Mouse (Mus musculus) liver, embryonic 11.5 days (tissue): ENCODE measurements around the gene Patj. TPM values are rescaled to one million over a fixed set of nuclear protein-coding genes. Genes with fewer than 3 reads are reported as not detected.

Source experiments
- ATAC-seq: fragments of 200-750 bp; cut with Nextera tagmentation; replicated peaks from 2 replicates; pipeline ENCODE4 v1.8.0; 2017; ENCODE audit warnings: moderate number of reproducible peaks, mild to moderate bottlenecking, moderate TSS enrichment, moderate library complexity; ENCODE audit not compliant: low FRiP score
- DNase-seq: peaks from one replicate; pipeline ENCODE4 v3.0.0-alpha.2; 2017; ENCODE audit warnings: low spot score
- H3K27ac ChIP-seq: fragments of 300-500 bp; sonication (generic); 2 replicates; pipeline ENCODE4 v1.5.1; 2014; ENCODE audit warnings: mild to moderate bottlenecking, low read depth, low read length, control low read depth
- H3K27me3 ChIP-seq: fragments of 300-500 bp; sonication (generic); replicated peaks from 2 replicates; pipeline ENCODE4 v1.6.1; 2014; ENCODE audit warnings: low read length, mixed read lengths; ENCODE audit not compliant: control insufficient read depth, insufficient read depth
- H3K36me3 ChIP-seq: fragments of 300-500 bp; sonication (generic); 2 replicates; pipeline ENCODE4 v1.6.1; 2014; ENCODE audit warnings: mild to moderate bottlenecking, low read length, moderate library complexity, mixed read lengths; ENCODE audit not compliant: control insufficient read depth, insufficient read depth
- H3K4me1 ChIP-seq: fragments of 300-500 bp; sonication (generic); replicated peaks from 2 replicates; pipeline ENCODE4 v1.6.1; 2014; ENCODE audit warnings: low read length, mixed read lengths; ENCODE audit not compliant: control insufficient read depth, insufficient read depth
- H3K4me2 ChIP-seq: fragments of 300-500 bp; sonication (generic); 2 replicates; pipeline ENCODE4 v1.6.1; 2014; ENCODE audit warnings: mild to moderate bottlenecking, control low read depth, moderate library complexity
- H3K4me3 ChIP-seq: fragments of 300-500 bp; sonication (generic); 2 replicates; pipeline ENCODE4 v1.5.1; 2014; ENCODE audit warnings: low read depth, low read length, control low read depth
- H3K9ac ChIP-seq: fragments of 300-500 bp; sonication (generic); 2 replicates; pipeline ENCODE4 v1.6.1; 2014; ENCODE audit warnings: low read depth, low read length, control low read depth
- H3K9me3 ChIP-seq: fragments of 300-500 bp; sonication (generic); 2 replicates; pipeline ENCODE4 v1.6.1; 2016; ENCODE audit warnings: low read length, inconsistent platforms, mixed read lengths; ENCODE audit not compliant: control insufficient read depth
- WGBS: fragments of 180-500 bp; shearing (Covaris S2); extraction: QIAGEN DNeasy Blood & Tissue Kit; methylation state at CpG from one replicate; pipeline ENCODE4 v1.1.7; 2014; 5-methylcytosine and 5-hydroxymethylcytosine counted together
- polyA plus RNA-seq: library from polyadenylated mRNA; unstranded; fragments of >200 nt; fragmentation: Nextera tagmentation; extraction: Ambion mirVana; gene quantifications from 2 replicates; pipeline ENCODE4 v1.2.1, GENCODE M21; 2014

The Patj gene
- polyA plus RNA-seq = 4.9 and 5.7 TPM in 2 replicates

DNA sequence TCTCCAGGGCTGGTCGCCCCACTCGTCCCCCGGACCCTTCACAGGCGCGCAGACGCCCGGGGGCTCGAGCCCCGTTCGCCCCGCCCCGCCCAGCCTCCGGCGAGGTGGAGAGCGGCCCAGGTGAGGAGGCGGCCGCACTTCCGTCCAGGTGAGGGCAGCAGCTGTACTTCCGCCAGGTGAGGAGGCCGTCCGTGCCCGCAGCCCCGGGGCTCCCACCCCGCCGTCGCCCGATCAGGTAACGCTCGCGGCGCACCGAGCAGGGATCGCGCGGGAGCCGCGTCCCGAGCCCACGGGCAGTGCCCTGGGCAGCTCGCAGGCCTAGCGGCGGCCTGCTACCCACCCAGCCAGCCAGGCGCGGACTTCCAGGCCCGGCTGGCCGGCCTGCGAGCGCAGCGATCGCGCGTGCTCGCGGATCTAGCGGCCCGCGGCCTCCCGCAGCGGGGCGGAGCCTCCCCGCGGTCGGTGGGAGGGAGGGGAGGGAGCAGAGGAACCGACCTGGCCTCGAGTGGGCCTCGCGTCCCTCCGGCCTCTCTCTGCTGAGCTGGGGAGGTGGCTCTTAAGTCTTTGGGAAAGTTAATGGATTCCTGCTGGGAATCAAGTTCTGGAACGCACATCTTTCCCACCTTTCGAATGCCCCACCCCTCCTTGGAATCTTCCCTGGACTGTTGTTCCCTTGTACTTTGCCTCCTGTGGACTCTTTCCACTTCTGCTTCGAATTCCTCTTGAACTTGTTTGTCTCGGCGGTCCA lies at the start of gene Patj:
Gene Patj (plus strand): TSS at position 96 of the 748 bp plus-strand sequence.
- no peaks in the 10 kb centered on the region for H3K27me3 ChIP-seq
- no peak within 1 kb of the TSS for H3K27ac ChIP-seq
- H3K9ac ChIP-seq = peak within 1 kb of the TSS; percentile 74
- H3K4me3 ChIP-seq = peak within 1 kb of the TSS; percentile 76
- no peaks in the 10 kb centered on the region for H3K9me3 ChIP-seq
- DNase-seq = peak; percentile 60
- 2% methylated on average over 62 of the region's 73 CpGs for WGBS
- H3K36me3 ChIP-seq = no peaks in the 10 kb centered on the region
- peak; percentile 63; the same call in 1 of the 2 replicates for ATAC-seq
- peak within 1 kb of the TSS; percentile 97 for H3K4me2 ChIP-seq
- H3K4me1 ChIP-seq = no peaks in the 10 kb centered on the region

DNA sequence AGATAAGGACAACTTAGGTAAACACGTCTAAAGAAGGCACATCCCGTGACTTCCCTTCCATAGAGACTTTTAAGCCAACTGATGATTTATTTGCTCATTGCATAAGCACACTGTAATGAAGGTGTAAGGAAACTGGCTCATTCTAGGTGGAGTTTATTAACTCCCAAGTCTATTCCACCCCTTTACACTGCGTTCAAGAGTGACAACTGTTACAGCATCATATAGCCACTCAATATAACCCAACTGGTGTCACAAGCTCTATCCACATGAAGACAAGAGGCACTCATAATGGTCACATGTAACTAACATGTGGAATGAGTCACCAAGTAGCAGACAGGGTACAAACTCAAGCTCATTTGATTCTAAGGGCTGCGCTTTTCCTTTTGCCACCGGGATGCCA lies 47.0 kb upstream of the Patj start:
- no peak overlapping the region for H3K4me2 ChIP-seq
- no peak for ATAC-seq
- whole genome bisulfite sequencing = 68% methylated on average over 5 of the region's 5 CpGs
- no peaks in the 10 kb centered on the region for H3K36me3 ChIP-seq
- H3K9me3 ChIP-seq = no peaks in the 10 kb centered on the region
- no peak for DNase-seq
- H3K9ac ChIP-seq = no peak overlapping the region
- no peak overlapping the region for H3K27ac ChIP-seq
- no peaks in the 10 kb centered on the region for H3K27me3 ChIP-seq
- H3K4me1 ChIP-seq = no peaks in the 10 kb centered on the region
- no peak overlapping the region for H3K4me3 ChIP-seq

DNA sequence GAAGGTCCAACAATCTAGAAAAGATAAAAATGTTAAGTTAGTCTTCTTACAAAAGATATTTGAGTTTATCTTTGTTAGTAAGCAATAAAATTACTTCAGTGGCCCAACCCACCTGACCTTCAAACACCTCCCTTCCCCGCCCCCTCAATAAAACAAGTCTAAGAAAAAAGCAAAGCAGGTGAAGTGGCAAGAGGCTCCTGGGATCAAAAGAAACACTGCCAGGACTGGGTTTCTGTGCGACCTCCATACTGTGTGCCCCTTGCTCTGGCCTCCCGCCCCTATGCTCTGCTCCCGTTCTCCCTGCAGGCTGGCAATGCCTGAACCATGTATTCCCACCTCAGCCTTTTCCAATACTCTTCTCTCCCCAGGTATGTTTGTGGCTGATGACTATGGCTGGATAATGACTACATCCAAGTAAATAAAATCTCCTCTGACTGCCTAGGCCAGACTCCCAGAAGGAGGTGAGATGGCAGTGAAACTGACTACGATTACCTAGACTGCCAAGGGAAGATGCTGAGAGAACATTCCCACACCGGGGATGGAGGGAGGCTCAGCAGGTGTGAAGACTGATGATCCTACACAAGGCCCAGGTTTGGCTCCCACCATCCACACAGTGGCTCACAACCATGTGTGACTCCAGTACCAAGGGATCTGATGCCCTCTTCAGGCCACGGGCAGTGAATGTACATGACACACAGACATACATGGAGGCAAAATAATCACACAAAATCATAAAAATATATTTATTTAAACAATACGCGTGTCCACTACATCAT lies 37.4 kb upstream of the Patj start:
- no peak overlapping the region for H3K27ac ChIP-seq
- no peak overlapping the region for H3K4me3 ChIP-seq
- H3K36me3 ChIP-seq = peaks cover 5% of the 10 kb centered on the region
- no peaks in the 10 kb centered on the region for H3K27me3 ChIP-seq
- 87% methylated on average over 9 of the region's 9 CpGs for WGBS
- H3K4me1 ChIP-seq = no peaks in the 10 kb centered on the region
- no peak overlapping the region for H3K9ac ChIP-seq
- ATAC-seq (no peak), DNase-seq (no peak)
- no peak overlapping the region for H3K4me2 ChIP-seq
- H3K9me3 ChIP-seq = no peaks in the 10 kb centered on the region

DNA sequence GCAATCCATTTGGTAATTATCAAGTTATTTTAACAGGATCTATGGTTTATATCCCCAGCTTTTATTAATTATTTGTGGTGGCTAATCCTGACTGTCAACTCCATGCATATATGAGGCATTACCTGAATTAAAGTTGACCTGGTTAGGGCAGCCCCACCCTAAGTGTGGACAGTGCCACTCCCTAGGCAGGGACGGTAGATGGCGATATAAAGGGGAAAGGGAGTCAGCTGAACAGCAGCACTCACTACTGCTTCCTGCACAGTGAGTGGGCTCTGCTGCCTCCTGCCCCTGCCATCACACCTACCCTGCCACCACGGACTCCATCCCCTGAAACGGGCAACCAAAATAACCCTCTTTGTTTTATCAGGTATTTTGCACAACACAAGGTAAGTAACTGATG lies 20.2 kb upstream of the Patj start:
- Histone ChIP-seq H3K4me2 (no peak overlapping the region), H3K4me3 (no peak overlapping the region), H3K27ac (no peak overlapping the region), H3K36me3 (peaks cover 2% of the 10 kb centered on the region; the same call in 1 of the 2 replicates), H3K27me3 (no peaks in the 10 kb centered on the region), H3K4me1 (no peaks in the 10 kb centered on the region), H3K9ac (no peak overlapping the region), H3K9me3 (no peaks in the 10 kb centered on the region)
- DNase-seq = no peak
- ATAC-seq = peak; percentile 68; the same call in 1 of the 2 replicates
- 60% methylated on average over 4 of the region's 4 CpGs for WGBS

DNA sequence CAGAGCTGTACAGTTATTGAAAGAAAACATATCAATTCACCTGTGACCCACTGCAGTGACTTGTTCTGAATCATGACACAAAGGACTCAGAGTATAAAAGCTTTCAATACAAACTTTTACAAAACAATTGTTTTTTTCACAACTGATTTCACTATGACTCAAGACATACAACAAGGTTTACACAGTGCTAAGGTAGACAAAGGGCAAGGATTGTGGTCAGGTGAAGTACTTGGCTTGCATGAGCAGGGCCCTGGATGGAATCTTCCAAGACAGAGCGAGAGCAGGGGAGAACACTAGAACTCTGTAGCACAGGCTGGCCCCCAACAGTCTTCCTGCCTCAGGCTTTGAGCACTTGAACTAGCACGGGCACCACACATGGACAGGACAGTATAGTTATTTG lies 18.6 kb upstream of the Patj start:
- Histone ChIP-seq H3K36me3 (peaks cover 2% of the 10 kb centered on the region; the same call in 1 of the 2 replicates), H3K27ac (no peak overlapping the region), H3K27me3 (no peaks in the 10 kb centered on the region), H3K9me3 (no peaks in the 10 kb centered on the region), H3K4me3 (no peak overlapping the region), H3K4me1 (no peaks in the 10 kb centered on the region), H3K4me2 (no peak overlapping the region), H3K9ac (no peak overlapping the region)
- no peak for DNase-seq
- WGBS = 89% methylated on average over 2 of the region's 2 CpGs
- ATAC-seq = no peak

DNA sequence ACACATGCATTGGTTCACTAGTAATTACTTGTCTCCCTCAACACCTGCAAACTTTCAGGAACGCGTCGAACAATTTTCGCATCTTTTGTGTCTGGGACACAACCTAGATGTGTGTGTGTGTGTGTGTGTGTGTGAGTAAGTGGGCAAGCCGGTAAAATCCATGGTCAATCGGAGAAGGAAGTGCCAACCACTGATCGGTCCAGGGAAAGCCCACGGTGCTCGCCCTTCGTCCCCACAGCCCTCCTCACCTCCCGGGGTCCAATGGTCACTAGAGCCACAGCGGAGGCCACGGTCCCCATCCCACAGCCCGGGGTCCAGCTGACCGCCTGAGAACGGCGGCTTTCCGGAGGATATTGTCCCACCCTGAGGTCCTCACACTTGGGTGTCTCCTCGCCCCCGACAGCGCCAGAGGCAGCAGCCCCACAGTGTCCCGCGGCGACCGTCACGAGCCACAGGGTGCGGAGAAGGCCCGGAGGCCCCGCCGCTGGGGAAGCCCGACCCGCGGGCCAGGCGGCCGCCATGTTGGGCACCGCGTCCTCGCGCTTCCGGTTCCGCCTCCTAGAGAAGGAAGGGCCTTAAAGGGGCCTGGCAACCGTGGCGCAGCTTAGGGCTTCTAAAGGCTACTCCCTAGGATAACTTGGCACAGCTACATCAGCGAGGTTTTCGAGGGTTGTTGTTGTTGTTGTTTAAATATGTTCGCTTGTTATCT lies 12.7 kb upstream of the Patj start, which contains the start of gene Tm2d1:
Gene Tm2d1 (minus strand): TSS at position 591 of the 709 bp plus-strand sequence.
- peak within 1 kb of the TSS; percentile 64 for H3K4me2 ChIP-seq
- peak; percentile 82 for DNase-seq
- H3K9ac ChIP-seq = peak within 1 kb of the TSS; percentile 83
- peak; percentile 93 for ATAC-seq
- no peaks in the 10 kb centered on the region for H3K27me3 ChIP-seq
- peak within 1 kb of the TSS; percentile 79 for H3K4me3 ChIP-seq
- H3K4me1 ChIP-seq = no peaks in the 10 kb centered on the region
- peak within 1 kb of the TSS; percentile 16; the same call in 1 of the 2 replicates for H3K27ac ChIP-seq
- no peaks in the 10 kb centered on the region for H3K9me3 ChIP-seq
- 0 out of 2 replicates have a peak, but pooled peaks cover 2% of the 10 kb centered on the region for H3K36me3 ChIP-seq
- under 1% methylated on average over 46 of the region's 46 CpGs for WGBS

DNA sequence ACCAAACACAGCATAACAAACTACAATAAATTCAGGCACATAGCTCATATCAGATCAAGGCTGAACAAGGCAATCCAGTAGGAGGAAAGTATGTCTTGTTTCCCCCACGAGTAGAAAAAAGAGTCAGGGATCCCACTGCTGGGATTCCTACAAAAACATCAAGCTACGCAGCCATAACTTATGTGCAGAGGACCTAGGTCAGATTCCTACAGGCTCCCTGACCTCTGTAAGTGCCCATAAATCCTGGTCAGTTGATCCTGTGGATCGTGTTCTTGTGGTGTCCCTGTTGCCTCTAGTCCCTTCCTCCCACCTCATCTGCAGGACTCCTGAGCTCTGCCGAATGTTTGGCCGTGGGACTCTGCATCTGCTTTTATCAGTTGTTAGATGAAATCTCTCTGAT lies 10.5 kb upstream of the Patj start:
- Histone ChIP-seq H3K9me3 (no peaks in the 10 kb centered on the region), H3K4me2 (no peak overlapping the region), H3K36me3 (no peaks in the 10 kb centered on the region), H3K9ac (no peak overlapping the region), H3K27me3 (no peaks in the 10 kb centered on the region), H3K4me3 (no peak overlapping the region), H3K4me1 (no peaks in the 10 kb centered on the region), H3K27ac (no peak overlapping the region)
- 53% methylated on average over 5 of the region's 5 CpGs for WGBS
- DNase-seq = no peak
- no peak for ATAC-seq

DNA sequence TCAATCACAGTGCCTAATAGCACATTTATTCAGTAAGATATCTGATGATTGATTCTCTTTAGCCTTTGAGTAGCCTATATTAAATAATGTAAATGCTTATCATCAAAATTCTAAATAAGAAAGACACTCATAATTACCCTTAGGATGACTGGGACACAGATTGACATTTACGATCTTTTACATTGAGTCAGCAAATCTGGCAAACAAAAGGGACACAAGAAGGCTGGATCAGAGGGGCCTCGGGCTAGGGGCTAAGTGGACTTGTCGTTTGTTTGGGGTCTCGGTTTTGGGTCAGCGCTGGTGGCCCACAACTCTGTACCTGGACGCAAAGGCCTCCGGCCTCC lies 267 bp upstream of the Patj start:
- Histone ChIP-seq H3K4me1 (no peaks in the 10 kb centered on the region), H3K27ac (no peak overlapping the region), H3K36me3 (no peaks in the 10 kb centered on the region), H3K9ac (peak overlapping the region; percentile 74), H3K4me3 (peak overlapping the region; percentile 76), H3K4me2 (peak overlapping the region; percentile 97), H3K27me3 (no peaks in the 10 kb centered on the region), H3K9me3 (no peaks in the 10 kb centered on the region)
- ATAC-seq = no peak
- no peak for DNase-seq
- 10% methylated on average over 7 of the region's 7 CpGs for WGBS
